Mouse (Mus musculus): ENCODE measurements at regions not wholly inside any gene's neighbourhood (a gene's known extent, or its start where the extent isn't known, plus 50 kb on each side); places are given as distances from the start of the nearest gene placed in this dataset.

GRCm38 (mm10) chr13:113536306-113536705, 82.1 kb downstream of the Snx18 start:
- Histone ChIP-seq H3K27ac (no peak overlapping the region), H3K36me3 (no peaks in the 10 kb centered on the region), H3K4me3 (no peak overlapping the region), H3K9ac (no peak overlapping the region), H3K27me3 (replicated peaks) (no peaks in the 10 kb centered on the region), H3K4me1 (no peaks in the 10 kb centered on the region), H3K4me2 (no peak overlapping the region), H3K9me3 (replicated peaks) (no peaks in the 10 kb centered on the region)
- WGBS (ENCODE audit: insufficient replicate concordance), result 67% methylated on average over 4 of the region's 4 CpGs
- ATAC-seq, result no peak

GRCm38 (mm10) chr13:113534664-113535455, 83.5 kb downstream of the Snx18 start:
- Histone ChIP-seq H3K27me3 (replicated peaks) (no peaks in the 10 kb centered on the region), H3K9ac (no peak overlapping the region), H3K9me3 (replicated peaks) (no peaks in the 10 kb centered on the region), H3K4me1 (no peaks in the 10 kb centered on the region), H3K4me3 (no peak overlapping the region), H3K4me2 (no peak overlapping the region), H3K36me3 (no peaks in the 10 kb centered on the region), H3K27ac (no peak overlapping the region)
- WGBS (ENCODE audit: insufficient replicate concordance), result 76% methylated on average over 8 of the region's 8 CpGs
- ATAC-seq, result no peak

- H3K27me3 ChIP-seq (replicated peaks), result no peaks in the 10 kb centered on the region
- no peak overlapping the region for H3K27ac ChIP-seq
- ATAC-seq, result no peak
- H3K9me3 ChIP-seq (replicated peaks), result no peaks in the 10 kb centered on the region
- no peaks in the 10 kb centered on the region for H3K4me1 ChIP-seq
- no peak overlapping the region for H3K4me2 ChIP-seq
- no peak overlapping the region for H3K4me3 ChIP-seq
- H3K9ac ChIP-seq, result no peak overlapping the region
- 60% methylated on average over 4 of the region's 4 CpGs for WGBS (ENCODE audit: insufficient replicate concordance)
- H3K36me3 ChIP-seq, result no peaks in the 10 kb centered on the region
Observed at GRCm38 (mm10) chr13:113533884-113534445, 84.4 kb downstream of the Snx18 start.

GRCm38 (mm10) chr13:113526997-113527396, 91.4 kb downstream of the Snx18 start:
- ATAC-seq, result no peak
- H3K4me1 ChIP-seq, result no peaks in the 10 kb centered on the region
- no peaks in the 10 kb centered on the region for H3K36me3 ChIP-seq
- 65% methylated on average over 6 of the region's 6 CpGs for WGBS (ENCODE audit: insufficient replicate concordance)
- no peaks in the 10 kb centered on the region for H3K27me3 ChIP-seq (replicated peaks)
- no peak overlapping the region for H3K4me2 ChIP-seq
- no peak overlapping the region for H3K9ac ChIP-seq
- no peak overlapping the region for H3K27ac ChIP-seq
- no peak overlapping the region for H3K4me3 ChIP-seq
- H3K9me3 ChIP-seq (replicated peaks), result no peaks in the 10 kb centered on the region

- H3K4me3 ChIP-seq, result no peak overlapping the region
- no peaks in the 10 kb centered on the region for H3K36me3 ChIP-seq
- WGBS (ENCODE audit: insufficient replicate concordance), result 64% methylated on average over 5 of the region's 5 CpGs
- no peak overlapping the region for H3K27ac ChIP-seq
- H3K9me3 ChIP-seq (replicated peaks), result no peaks in the 10 kb centered on the region
- no peak overlapping the region for H3K4me2 ChIP-seq
- no peaks in the 10 kb centered on the region for H3K4me1 ChIP-seq
- ATAC-seq, result no peak
- no peak overlapping the region for H3K9ac ChIP-seq
- no peaks in the 10 kb centered on the region for H3K27me3 ChIP-seq (replicated peaks)
Observed at GRCm38 (mm10) chr13:113523503-113523902, 94.9 kb downstream of the Snx18 start.

GRCm38 (mm10) chr13:113518144-113518543, 100.2 kb downstream of the Snx18 start:
- Histone ChIP-seq H3K9ac (no peak overlapping the region), H3K27me3 (replicated peaks) (no peaks in the 10 kb centered on the region), H3K4me2 (no peak overlapping the region), H3K9me3 (replicated peaks) (no peaks in the 10 kb centered on the region), H3K36me3 (no peaks in the 10 kb centered on the region), H3K4me3 (no peak overlapping the region), H3K4me1 (no peaks in the 10 kb centered on the region), H3K27ac (no peak overlapping the region)
- no peak for ATAC-seq
- WGBS (ENCODE audit: insufficient replicate concordance), result 66% methylated on average over 6 of the region's 6 CpGs

GRCm38 (mm10) chr13:113516102-113516501, 102.3 kb downstream of the Snx18 start:
- Histone ChIP-seq H3K4me3 (no peak overlapping the region), H3K4me2 (no peak overlapping the region), H3K27me3 (replicated peaks) (no peaks in the 10 kb centered on the region), H3K4me1 (no peaks in the 10 kb centered on the region), H3K36me3 (no peaks in the 10 kb centered on the region), H3K27ac (no peak overlapping the region), H3K9me3 (replicated peaks) (no peaks in the 10 kb centered on the region), H3K9ac (no peak overlapping the region)
- ATAC-seq, result no peak
- 82% methylated on average over 1 of the region's 1 CpGs for WGBS (ENCODE audit: insufficient replicate concordance)

- no peak overlapping the region for H3K4me2 ChIP-seq
- ATAC-seq, result no peak
- H3K4me1 ChIP-seq, result no peaks in the 10 kb centered on the region
- no peaks in the 10 kb centered on the region for H3K9me3 ChIP-seq (replicated peaks)
- H3K27me3 ChIP-seq (replicated peaks), result no peaks in the 10 kb centered on the region
- H3K9ac ChIP-seq, result no peak overlapping the region
- no peak overlapping the region for H3K4me3 ChIP-seq
- no peak overlapping the region for H3K27ac ChIP-seq
- H3K36me3 ChIP-seq, result no peaks in the 10 kb centered on the region
- WGBS (ENCODE audit: insufficient replicate concordance), result 26% methylated on average over 7 of the region's 7 CpGs
Observed at GRCm38 (mm10) chr13:113515162-113515600, 103.2 kb downstream of the Snx18 start.

GRCm38 (mm10) chr13:113509403-113510185, 108.8 kb downstream of the Snx18 start:
- WGBS (ENCODE audit: insufficient replicate concordance), result 66% methylated on average over 10 of the region's 10 CpGs
- Histone ChIP-seq H3K27ac (no peak overlapping the region), H3K9me3 (replicated peaks) (no peaks in the 10 kb centered on the region), H3K9ac (no peak overlapping the region), H3K36me3 (no peaks in the 10 kb centered on the region), H3K27me3 (replicated peaks) (no peaks in the 10 kb centered on the region), H3K4me2 (no peak overlapping the region), H3K4me3 (no peak overlapping the region), H3K4me1 (no peaks in the 10 kb centered on the region)
- ATAC-seq, result no peak

- Histone ChIP-seq H3K4me2 (no peak overlapping the region), H3K4me3 (no peak overlapping the region), H3K27me3 (replicated peaks) (no peaks in the 10 kb centered on the region), H3K27ac (no peak overlapping the region), H3K9ac (no peak overlapping the region), H3K9me3 (replicated peaks) (no peaks in the 10 kb centered on the region), H3K36me3 (no peaks in the 10 kb centered on the region), H3K4me1 (no peaks in the 10 kb centered on the region)
- ATAC-seq, result no peak
- WGBS (ENCODE audit: insufficient replicate concordance), result 50% methylated on average over 11 of the region's 11 CpGs
Observed at GRCm38 (mm10) chr13:113508124-113508728, 110.1 kb downstream of the Snx18 start.

GRCm38 (mm10) chr13:113502528-113502927, 115.8 kb downstream of the Snx18 start:
- Histone ChIP-seq H3K9me3 (replicated peaks) (no peaks in the 10 kb centered on the region), H3K4me1 (no peaks in the 10 kb centered on the region), H3K27me3 (replicated peaks) (no peaks in the 10 kb centered on the region), H3K4me3 (no peak overlapping the region), H3K4me2 (no peak overlapping the region), H3K36me3 (no peaks in the 10 kb centered on the region), H3K27ac (no peak overlapping the region), H3K9ac (no peak overlapping the region)
- ATAC-seq, result no peak
- WGBS (ENCODE audit: insufficient replicate concordance), result 83% methylated on average over 6 of the region's 6 CpGs

- Histone ChIP-seq H3K9me3 (replicated peaks) (no peaks in the 10 kb centered on the region), H3K36me3 (no peaks in the 10 kb centered on the region), H3K9ac (no peak overlapping the region), H3K4me1 (no peaks in the 10 kb centered on the region), H3K27ac (no peak overlapping the region), H3K4me3 (no peak overlapping the region), H3K4me2 (no peak overlapping the region), H3K27me3 (replicated peaks) (no peaks in the 10 kb centered on the region)
- no peak for ATAC-seq
- 55% methylated on average over 3 of the region's 3 CpGs for WGBS (ENCODE audit: insufficient replicate concordance)
Observed at GRCm38 (mm10) chr13:113502059-113502458, 116.3 kb downstream of the Snx18 start.
